Mouse (Mus musculus) hindbrain, embryonic 14.5 days (tissue): Measurements from ENCODE around the gene Tmem259. TPM values are rescaled to one million over a fixed set of nuclear protein-coding genes. Genes with fewer than 3 reads are reported as not detected.

ENCODE experiments used
- ATAC-seq: fragments of 200-750 bp; cut with Nextera tagmentation; 2 replicates; pipeline ENCODE4 v1.8.0; 2017; ENCODE audit warnings: moderate number of reproducible peaks, mild to moderate bottlenecking, moderate TSS enrichment, moderate library complexity; ENCODE audit not compliant: low FRiP score
- DNase-seq: peaks from one replicate; pipeline ENCODE4 v3.0.0-alpha.2; 2015; ENCODE audit warnings: low spot score
- H3K27ac ChIP-seq: fragments of 300-500 bp; sonication (generic); 2 replicates; pipeline ENCODE4 v1.5.1; 2014; ENCODE audit warnings: mild to moderate bottlenecking, moderate library complexity
- H3K27me3 ChIP-seq: fragments of 300-500 bp; sonication (generic); 2 replicates; pipeline ENCODE4 v1.6.1; 2014; ENCODE audit warnings: mild to moderate bottlenecking, low read length, mixed read lengths; ENCODE audit not compliant: control insufficient read depth, insufficient read depth
- H3K36me3 ChIP-seq: fragments of 300-500 bp; sonication (generic); replicated peaks from 2 replicates; pipeline ENCODE4 v1.6.1; 2014; ENCODE audit not compliant: control insufficient read depth, insufficient read depth
- H3K4me1 ChIP-seq: fragments of 300-500 bp; sonication (generic); replicated peaks from 2 replicates; pipeline ENCODE4 v1.6.1; 2014; ENCODE audit warnings: antibody characterized with exemption, low read length, mixed read lengths; ENCODE audit not compliant: control insufficient read depth, insufficient read depth
- H3K4me2 ChIP-seq: fragments of 300-500 bp; sonication (generic); replicated peaks from 2 replicates; pipeline ENCODE4 v1.6.1; 2014; ENCODE audit warnings: mild to moderate bottlenecking, moderate library complexity
- H3K4me3 ChIP-seq: fragments of 300-500 bp; sonication (generic); replicated peaks from 2 replicates; pipeline ENCODE4 v1.5.1; 2014; ENCODE audit warnings: mild to moderate bottlenecking, low read length
- H3K9ac ChIP-seq: fragments of 300-500 bp; sonication (generic); 2 replicates; pipeline ENCODE4 v1.6.1; 2014
- H3K9me3 ChIP-seq: fragments of 300-500 bp; sonication (generic); 2 replicates; pipeline ENCODE4 v1.6.1; 2016; ENCODE audit warnings: low read length; ENCODE audit not compliant: control insufficient read depth
- WGBS: fragments of 180-500 bp; shearing (Covaris S2); extraction: QIAGEN DNeasy Blood & Tissue Kit; methylation state at CpG from one replicate; pipeline ENCODE4 v1.1.7; 2014; 5-methylcytosine and 5-hydroxymethylcytosine counted together
- polyA plus RNA-seq: library from polyadenylated mRNA; unstranded; fragments of >200 nt; fragmentation: Nextera tagmentation; extraction: Ambion mirVana; gene quantifications from 2 replicates; pipeline ENCODE4 v1.2.1, GENCODE M21; 2014

The Tmem259 gene
- polyA plus RNA-seq, 1 experiment from 2014 or later = 22.8 TPM

GRCm38 (mm10) chr10:79991548-79991947 is 7.4 kb upstream of the Tmem259 start:
- Histone ChIP-seq H3K9me3 (peaks cover 11% of the 10 kb centered on the region; the same call in 1 of the 2 replicates), H3K36me3 (no peaks in the 10 kb centered on the region), H3K9ac (no peak overlapping the region), H3K4me2 (no peak overlapping the region), H3K4me1 (peaks cover 8% of the 10 kb centered on the region), H3K27ac (no peak overlapping the region), H3K27me3 (peaks cover 43% of the 10 kb centered on the region), H3K4me3 (no peak overlapping the region)
- 86% methylated on average over 6 of the region's 6 CpGs for WGBS
- DNase-seq (no peak), ATAC-seq (no peak)

- ATAC-seq (no peak), DNase-seq (no peak)
- H3K27ac ChIP-seq = no peak overlapping the region
- no peaks in the 10 kb centered on the region for H3K36me3 ChIP-seq
- no peak overlapping the region for H3K4me3 ChIP-seq
- no peak overlapping the region for H3K4me2 ChIP-seq
- H3K9ac ChIP-seq = no peak overlapping the region
- H3K9me3 ChIP-seq = peaks cover 11% of the 10 kb centered on the region; the same call in 1 of the 2 replicates
- H3K4me1 ChIP-seq = peaks cover 13% of the 10 kb centered on the region
- H3K27me3 ChIP-seq = peaks cover 43% of the 10 kb centered on the region
- 57% methylated on average over 12 of the region's 12 CpGs for WGBS
These were observed 7.0 kb upstream of the Tmem259 start for GRCm38 (mm10) chr10:79991099-79991498.

GRCm38 (mm10) chr10:79989870-79990269 is 5.7 kb upstream of the Tmem259 start:
- peak overlapping the region; percentile 92 for H3K4me2 ChIP-seq
- peaks cover 43% of the 10 kb centered on the region for H3K27me3 ChIP-seq
- peaks cover 15% of the 10 kb centered on the region for H3K4me1 ChIP-seq
- H3K4me3 ChIP-seq = peak overlapping the region; percentile 40; the same call in 1 of the 2 replicates
- H3K9me3 ChIP-seq = peaks cover 11% of the 10 kb centered on the region; the same call in 1 of the 2 replicates
- 14% methylated on average over 15 of the region's 15 CpGs for WGBS
- no peaks in the 10 kb centered on the region for H3K36me3 ChIP-seq
- DNase-seq = no peak
- no peak overlapping the region for H3K9ac ChIP-seq
- H3K27ac ChIP-seq = no peak overlapping the region
- no peak for ATAC-seq

GRCm38 (mm10) chr10:79989272-79989786 is 5.2 kb upstream of the Tmem259 start:
- Histone ChIP-seq H3K4me3 (peak overlapping the region; percentile 40), H3K9me3 (peaks cover 11% of the 10 kb centered on the region; the same call in 1 of the 2 replicates), H3K36me3 (no peaks in the 10 kb centered on the region), H3K4me2 (peak overlapping the region; percentile 92), H3K27ac (no peak overlapping the region), H3K9ac (0 out of 2 replicates have a peak overlapping the region, but pooled peaks have one; percentile 6), H3K27me3 (peaks cover 43% of the 10 kb centered on the region), H3K4me1 (peaks cover 15% of the 10 kb centered on the region)
- 38% methylated on average over 8 of the region's 8 CpGs for WGBS
- DNase-seq = no peak
- ATAC-seq = no peak

- ATAC-seq (no peak), DNase-seq (no peak)
- H3K4me2 ChIP-seq = peak within 1 kb of the TSS; percentile 92
- H3K36me3 ChIP-seq = no peaks in the 10 kb centered on the region
- peaks cover 11% of the 10 kb centered on the region; the same call in 1 of the 2 replicates for H3K9me3 ChIP-seq
- H3K27me3 ChIP-seq = peaks cover 43% of the 10 kb centered on the region
- WGBS = 1% methylated on average over 56 of the region's 59 CpGs
- no peak within 1 kb of the TSS; the same call in 1 of the 2 replicates for H3K27ac ChIP-seq
- H3K4me1 ChIP-seq = peaks cover 15% of the 10 kb centered on the region
- peak within 1 kb of the TSS; percentile 52 for H3K9ac ChIP-seq
- peak within 1 kb of the TSS; percentile 40 for H3K4me3 ChIP-seq
These were observed 4.6 kb upstream of the Tmem259 start, which contains the start of gene Cnn2 for GRCm38 (mm10) chr10:79988506-79989271. Gene Cnn2 (plus strand): TSS chr10:79988584.

- 12% methylated on average over 27 of the region's 27 CpGs for WGBS
- Histone ChIP-seq H3K27me3 (peaks cover 43% of the 10 kb centered on the region), H3K9me3 (peaks cover 11% of the 10 kb centered on the region; the same call in 1 of the 2 replicates), H3K36me3 (no peaks in the 10 kb centered on the region), H3K27ac (no peak overlapping the region; the same call in 1 of the 2 replicates), H3K9ac (peak overlapping the region; percentile 52), H3K4me1 (peaks cover 21% of the 10 kb centered on the region), H3K4me3 (peak overlapping the region; percentile 40), H3K4me2 (peak overlapping the region; percentile 92)
- DNase-seq (no peak), ATAC-seq (no peak)
These were observed 3.8 kb upstream of the Tmem259 start for GRCm38 (mm10) chr10:79987771-79988505.

- peaks cover 11% of the 10 kb centered on the region; the same call in 1 of the 2 replicates for H3K9me3 ChIP-seq
- H3K4me2 ChIP-seq = peak overlapping the region; percentile 92
- peaks cover 28% of the 10 kb centered on the region for H3K4me1 ChIP-seq
- H3K27me3 ChIP-seq = peaks cover 43% of the 10 kb centered on the region
- no peak overlapping the region for H3K27ac ChIP-seq
- no peaks in the 10 kb centered on the region for H3K36me3 ChIP-seq
- H3K9ac ChIP-seq = no peak overlapping the region
- ATAC-seq = no peak
- peak overlapping the region; percentile 9; the same call in 1 of the 2 replicates for H3K4me3 ChIP-seq
- 6% methylated on average over 11 of the region's 11 CpGs for WGBS
- peak; percentile 86 for DNase-seq
These were observed 2.8 kb upstream of the Tmem259 start for GRCm38 (mm10) chr10:79986963-79987362.

GRCm38 (mm10) chr10:79986232-79986878 is 2.2 kb upstream of the Tmem259 start:
- peak overlapping the region; percentile 97 for H3K27ac ChIP-seq
- H3K36me3 ChIP-seq = no peaks in the 10 kb centered on the region; the same call in 1 of the 2 replicates
- WGBS = 43% methylated on average over 6 of the region's 6 CpGs
- H3K4me2 ChIP-seq = peak overlapping the region; percentile 92
- peaks cover 28% of the 10 kb centered on the region for H3K4me1 ChIP-seq
- H3K27me3 ChIP-seq = peaks cover 43% of the 10 kb centered on the region
- peaks cover 7% of the 10 kb centered on the region; the same call in 1 of the 2 replicates for H3K9me3 ChIP-seq
- no peak for DNase-seq
- no peak for ATAC-seq
- H3K9ac ChIP-seq = peak overlapping the region; percentile 83
- peak overlapping the region; percentile 48 for H3K4me3 ChIP-seq
